Mouse (Mus musculus): ENCODE data around the gene Wnt5b.
"Not testable (repeated sequence)": the region's sequence is repeated elsewhere in the genome, so short reads cannot be mapped to it uniquely, and the experiment has no call there.

The Wnt5b gene

DNA sequence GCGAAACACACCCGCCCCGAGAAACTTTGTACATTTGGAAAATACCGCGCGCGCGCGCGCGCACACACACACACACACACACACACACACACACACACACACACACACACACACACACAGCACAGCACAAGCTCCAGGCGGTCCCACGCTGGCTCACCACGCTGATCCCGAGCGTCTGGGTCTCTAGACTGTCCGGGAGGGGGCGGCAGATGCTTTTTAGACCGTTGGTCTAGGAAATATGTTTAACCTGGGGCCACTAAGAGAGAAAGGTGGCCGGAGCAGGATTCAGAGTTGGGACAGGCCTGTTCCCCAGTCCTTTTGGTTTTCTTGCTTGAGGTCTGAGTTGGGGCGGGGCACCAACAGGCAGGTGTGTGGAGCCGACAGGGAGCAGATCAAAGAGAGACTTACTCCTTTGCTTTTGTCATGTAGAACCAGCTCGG is 95.1 kb downstream of the Wnt5b start:
- no peak for DNase-seq

DNA sequence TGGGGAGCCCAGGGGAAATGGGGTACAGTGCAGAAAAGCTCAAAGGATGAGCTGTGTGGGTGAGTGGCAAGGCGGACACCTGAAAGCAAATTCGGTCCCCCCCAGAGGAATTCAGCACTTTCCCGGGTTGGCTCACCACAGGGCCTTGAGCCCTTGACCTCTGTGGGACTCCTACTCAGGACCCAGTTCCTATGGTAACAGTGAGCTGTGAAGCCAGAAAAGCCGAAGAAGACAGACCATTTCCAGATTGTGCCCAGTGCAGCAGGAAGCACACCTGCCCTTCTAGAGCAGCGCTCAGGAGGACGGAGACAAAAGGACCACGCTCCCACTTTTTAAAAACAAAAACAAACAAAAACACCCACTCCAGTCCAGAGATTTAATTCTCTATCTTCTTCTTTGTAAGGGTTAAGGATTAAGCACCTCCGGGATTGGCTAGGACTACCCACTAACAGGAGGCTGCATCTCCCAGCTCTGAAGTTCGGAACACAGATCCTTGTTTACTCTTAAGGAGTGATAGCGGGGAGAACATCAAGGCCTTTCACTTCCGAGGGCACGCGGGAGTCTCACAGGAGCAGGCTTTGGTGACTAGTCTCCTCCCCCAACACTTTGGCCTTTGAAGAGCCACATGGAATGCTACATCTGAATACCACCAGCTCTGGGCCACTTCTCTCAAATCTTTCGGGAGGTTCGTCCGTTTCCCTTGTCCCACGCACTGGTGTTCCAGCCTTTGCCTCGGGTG is 95.7 kb downstream of the Wnt5b start:
- DNase-seq = no peak

DNA sequence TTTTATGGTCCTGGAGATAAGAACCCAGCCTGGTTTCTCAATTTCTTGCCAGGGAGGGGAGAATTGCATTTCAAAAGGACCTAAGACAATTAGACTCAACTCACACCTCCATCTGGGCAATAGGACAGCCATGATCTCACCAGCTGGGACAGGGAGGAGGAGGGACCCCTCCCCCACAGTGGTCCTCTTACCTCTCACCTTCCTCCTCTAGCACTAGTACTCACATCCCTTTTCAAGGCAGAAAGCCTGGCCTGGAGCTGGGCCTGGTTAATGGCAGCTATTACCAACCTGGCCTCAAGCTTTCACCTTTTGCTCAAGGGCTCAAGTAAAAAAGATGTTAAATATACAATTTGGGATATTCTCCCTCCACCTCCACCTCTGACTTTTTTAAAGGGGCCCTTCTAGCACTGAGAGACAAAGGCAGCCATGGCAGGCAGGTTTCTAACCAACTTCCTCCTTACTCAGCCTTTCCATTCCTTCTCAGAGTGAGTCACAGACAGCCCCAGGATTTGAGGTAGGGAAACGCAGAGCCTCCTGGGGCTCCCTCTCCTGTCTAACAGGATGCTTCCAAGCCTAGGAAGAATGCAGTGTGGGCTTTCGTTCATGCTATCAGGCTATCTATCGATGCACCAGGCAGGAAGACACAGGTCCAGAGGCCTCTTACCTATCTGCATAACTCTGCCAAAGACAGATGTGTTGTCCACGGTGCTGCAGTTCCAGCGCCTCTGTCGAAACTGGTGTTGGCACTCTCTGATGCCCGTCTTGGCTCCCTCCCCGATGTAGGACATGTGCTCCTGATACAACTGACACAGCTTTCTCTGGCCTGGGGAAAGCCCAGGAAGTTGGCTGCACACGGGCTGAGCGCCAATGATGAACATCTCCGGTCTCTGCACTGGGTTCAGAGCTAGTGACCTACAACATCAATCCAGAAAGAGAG is 98.2 kb downstream of the Wnt5b start:
- no peak for DNase-seq

DNA sequence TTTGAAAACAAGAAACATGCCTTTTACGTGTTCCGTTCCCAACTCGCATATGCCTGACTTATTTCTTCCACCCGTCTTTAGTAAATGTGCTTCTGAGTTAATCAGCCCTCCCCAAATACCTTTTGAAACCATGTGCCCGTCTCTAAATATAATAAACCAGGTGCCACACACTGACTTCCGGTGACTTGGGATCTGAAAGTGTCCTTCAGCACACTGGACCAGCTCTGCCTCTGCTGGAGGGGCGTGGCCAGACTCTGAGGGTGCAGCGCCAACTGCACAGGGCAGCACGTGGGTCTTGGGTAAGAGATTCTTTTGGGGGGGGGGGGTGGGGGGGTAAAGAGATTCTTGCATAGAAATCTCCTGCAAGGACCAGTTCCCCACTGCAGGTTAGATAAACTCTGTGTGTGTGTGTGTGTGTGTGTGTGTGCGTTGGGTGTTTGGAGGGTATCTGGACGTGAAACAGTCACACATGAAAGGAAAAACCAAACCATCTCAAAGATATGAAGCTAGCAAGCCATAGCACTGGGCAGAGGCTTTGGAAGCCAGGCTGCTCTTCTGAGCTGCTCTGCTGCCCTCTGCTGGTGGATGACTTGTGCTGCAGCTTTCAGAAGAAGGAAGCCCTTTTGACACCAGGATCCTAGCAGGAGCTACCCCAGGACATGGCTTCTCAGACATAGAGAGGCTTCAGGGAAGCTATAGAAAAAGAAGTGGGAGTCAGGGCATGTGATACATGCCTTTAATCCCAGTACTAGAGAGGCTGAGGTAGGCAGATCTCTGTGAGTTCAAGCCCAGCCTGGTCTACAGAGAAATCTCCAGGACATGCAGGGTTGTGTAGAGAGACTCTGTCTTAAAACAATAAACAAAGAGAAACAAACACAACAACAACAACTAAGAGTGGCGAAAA is 100.2 kb downstream of the Wnt5b start:
- peak; percentile 81 for DNase-seq

DNA sequence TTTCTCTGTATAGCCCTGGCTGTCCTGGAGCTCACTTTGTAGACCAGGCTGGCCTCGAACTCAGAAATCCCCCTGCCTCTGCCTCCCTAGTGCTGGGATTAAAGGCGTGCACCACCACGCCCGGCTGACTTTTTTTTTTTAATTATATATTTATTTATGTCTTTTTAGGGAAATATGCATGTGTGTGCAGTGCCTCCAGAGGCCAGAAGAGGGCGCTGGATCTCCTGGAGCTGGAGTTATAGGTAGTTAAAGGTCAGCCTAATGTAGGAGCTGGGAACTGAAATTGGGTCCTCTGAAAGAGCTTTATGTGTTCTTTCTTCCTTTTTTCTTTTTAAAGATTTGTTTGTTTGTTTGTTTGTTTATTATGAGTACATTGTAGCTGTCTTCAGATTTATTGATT is 101.4 kb downstream of the Wnt5b start:
- DNase-seq = not testable (repeated sequence)

DNA sequence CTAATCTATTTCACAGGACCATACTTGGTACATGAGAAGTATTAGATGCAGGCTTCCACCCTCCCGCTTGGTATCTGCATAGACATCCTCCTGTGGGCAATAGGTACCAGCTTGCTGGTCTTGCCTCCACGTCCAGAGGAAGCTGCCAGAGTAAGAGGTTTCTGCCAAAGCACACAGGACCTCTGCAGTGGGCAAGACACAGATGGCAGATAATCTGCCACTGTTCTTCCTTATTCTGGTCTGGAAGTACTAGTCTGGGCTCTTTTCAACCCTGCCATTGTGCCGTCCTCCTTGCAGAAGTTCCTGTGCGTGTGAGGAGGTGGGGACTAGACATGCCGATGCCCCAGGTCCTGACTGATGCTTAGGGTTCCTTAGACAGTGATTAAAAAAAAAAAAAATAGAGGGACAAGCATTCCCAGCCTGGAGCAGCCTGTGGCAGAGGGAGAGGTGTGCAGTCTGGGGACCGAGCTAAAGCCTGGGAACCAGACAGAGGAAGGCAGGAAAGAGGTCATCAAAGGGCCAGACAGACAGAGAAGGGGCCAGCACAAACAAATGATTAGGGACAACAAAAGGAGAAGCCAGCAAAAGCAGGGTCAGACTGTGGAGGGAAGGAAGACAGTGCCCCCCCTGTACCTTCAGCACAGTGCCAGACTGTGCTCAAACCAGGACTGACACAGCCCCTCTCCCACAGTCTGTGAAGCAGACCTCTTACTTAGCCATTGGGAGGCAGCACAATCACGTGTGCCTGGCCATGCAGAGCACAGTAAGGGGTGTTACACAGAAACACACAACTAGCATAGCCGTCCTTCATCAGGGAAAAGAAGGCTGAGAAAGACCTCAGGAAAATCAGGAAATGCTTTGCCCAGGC is 106.0 kb downstream of the Wnt5b start:
- DNase-seq = no peak

DNA sequence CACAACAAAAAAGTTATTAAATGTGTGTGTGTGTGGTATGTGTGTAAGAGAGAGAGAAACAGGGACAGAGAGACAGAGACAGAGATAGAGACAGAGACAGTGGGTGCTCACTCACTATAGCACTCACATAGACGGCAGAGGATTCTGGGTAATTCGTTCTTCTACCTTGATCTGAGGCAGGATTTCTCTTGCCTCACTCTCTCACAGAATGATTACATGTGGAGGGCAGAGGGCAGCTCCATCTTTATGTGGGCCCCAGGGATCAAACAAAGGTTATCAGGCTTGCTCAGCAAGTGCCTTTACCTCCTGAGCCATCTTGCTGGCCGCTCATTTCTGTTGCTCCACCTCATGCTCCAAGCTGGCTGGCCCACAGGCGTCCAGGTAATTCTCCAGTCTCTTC is 109.8 kb downstream of the Wnt5b start:
- no peak for DNase-seq

DNA sequence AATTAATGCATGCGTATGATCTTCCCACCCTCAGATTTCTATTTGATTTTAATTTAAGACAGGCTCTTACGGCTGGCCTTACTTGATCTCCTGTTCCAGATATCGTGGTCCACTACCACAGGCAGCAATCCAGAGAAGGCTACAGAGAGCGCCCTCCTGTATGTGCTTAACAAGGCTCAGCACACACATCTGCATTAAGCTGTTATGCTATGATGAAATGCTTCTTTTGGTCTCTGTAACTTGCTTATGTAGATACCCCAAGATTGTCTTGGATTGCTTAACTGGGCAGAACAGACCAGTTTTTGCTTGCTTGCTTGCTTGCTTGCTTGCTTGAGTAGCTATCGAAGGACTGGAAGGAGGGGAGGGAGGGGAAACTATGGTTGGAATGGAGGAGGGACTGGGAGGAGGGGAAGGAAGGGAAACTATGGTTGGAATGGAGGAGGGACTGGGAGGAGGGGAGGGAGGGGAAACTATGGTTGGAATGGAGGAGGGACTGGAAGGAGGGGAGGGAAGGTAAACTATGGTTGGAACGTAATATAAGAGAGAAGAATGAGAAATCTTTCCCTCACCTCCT is 112.3 kb downstream of the Wnt5b start:
- DNase-seq = no peak

DNA sequence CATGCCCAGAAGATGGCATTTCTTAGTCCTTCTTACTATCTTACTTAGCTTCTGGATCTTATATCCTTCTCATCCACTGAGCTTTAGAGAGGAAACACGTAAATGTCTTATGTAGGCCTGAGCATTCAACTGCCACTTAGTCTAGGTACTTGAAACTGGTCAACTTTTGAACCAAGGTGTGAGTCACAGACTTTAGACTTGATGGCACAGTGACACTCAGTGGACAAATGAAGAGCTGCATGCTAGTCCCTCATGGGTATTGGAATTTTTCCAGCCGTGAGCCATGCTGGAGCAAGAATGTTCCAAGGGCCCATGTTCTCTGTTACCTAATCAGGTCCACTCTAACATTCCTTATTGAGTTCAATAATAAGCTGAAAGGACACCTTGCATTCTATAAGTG is 113.6 kb downstream of the Wnt5b start:
- peak; percentile 68 for DNase-seq

DNA sequence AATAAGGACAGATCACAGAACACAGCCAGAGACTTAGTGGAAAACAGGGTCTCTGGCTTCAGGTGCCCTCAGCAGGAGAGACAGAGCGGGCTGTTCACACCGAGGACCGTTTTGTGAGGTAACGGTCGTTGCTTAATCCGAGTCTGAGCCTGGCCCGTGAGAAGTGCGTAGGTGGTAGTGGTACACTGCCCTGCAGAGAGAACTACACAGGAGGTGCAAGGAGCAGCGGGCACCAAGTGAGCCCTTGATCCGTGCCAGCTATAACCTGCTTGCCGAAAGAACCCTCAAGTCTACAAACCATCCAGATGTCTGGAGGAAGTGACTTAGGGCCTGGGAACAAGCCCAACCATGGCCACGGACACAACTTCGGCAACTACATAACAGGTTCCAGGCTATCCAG is 114.8 kb downstream of the Wnt5b start:
- no peak for DNase-seq

DNA sequence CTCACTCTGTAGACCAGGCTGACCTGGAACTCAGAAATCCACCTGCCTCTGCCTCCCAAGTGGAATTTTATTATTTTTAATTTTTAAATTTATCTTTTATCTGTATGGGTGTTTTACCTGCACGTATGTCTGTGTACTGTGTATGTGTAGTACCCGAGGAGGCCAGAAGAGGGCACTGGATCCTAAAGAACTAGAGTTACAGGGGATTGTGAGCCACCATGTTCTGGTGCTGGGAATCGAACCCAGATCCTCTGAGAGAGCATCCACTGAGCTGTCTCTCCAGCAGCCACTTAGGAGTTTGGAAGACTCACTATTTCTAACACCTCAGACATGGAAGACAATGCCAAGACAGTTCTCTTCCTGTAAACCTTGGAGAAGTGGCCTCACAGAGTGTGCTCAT is 115.5 kb downstream of the Wnt5b start:
- no peak for DNase-seq

DNA sequence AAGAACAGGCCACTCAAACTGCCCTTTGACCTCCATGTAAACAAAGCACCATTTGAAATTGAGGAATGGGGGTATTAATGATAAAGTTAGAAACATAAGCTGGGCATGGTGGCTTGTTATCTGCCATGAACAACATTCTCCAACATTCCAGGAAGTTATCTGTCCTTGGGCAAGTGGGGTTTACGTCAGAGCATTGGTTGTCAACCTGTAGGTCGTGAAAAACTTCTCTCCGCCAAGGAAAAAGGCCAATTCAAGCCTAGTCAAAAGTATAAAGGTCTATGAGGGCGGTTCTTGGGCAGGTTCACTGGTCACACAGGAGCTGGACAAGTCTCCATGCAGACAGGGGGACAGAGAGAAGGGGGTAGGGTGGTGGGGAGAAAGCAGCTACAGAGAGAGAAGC is 123.1 kb downstream of the Wnt5b start:
- no peak for DNase-seq

DNA sequence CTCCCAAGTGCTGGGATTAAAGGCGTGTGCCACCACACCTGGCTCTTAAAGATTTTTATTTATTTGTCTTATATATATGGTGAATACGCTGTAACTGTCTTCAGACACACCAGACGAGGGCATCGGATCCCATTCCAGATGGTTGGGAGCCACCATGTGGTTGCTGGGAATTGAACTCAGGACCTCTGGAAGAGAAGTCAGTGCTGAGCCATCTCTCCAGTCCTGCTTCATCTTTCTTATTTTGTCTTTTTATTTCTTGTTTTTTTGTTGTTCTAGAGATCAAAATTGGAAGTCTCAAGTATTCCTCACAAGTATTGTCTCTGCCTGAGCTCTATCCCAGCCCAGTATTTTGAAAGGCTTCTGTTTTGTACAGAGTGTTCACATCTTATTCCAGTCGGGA is 123.8 kb downstream of the Wnt5b start:
- no peak for DNase-seq

DNA sequence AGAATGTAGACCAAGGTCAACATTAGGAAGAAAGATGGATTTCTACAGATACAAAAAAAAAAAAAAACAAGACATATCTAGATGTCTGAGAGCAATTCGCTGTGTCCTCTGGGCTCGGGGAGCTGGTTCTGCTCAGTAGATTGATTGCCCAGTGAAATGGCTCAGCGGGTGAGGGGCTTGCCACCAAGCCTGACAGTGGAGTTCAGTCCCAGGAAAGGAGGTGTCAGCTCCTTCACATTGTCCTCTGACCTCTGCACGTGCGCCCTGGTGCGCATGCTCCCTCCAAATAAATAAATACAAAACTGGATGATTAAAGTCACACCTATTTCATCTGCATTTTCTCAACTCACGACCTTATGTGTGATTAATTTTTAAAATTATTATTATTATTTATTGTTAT is 124.7 kb downstream of the Wnt5b start:
- DNase-seq = no peak

DNA sequence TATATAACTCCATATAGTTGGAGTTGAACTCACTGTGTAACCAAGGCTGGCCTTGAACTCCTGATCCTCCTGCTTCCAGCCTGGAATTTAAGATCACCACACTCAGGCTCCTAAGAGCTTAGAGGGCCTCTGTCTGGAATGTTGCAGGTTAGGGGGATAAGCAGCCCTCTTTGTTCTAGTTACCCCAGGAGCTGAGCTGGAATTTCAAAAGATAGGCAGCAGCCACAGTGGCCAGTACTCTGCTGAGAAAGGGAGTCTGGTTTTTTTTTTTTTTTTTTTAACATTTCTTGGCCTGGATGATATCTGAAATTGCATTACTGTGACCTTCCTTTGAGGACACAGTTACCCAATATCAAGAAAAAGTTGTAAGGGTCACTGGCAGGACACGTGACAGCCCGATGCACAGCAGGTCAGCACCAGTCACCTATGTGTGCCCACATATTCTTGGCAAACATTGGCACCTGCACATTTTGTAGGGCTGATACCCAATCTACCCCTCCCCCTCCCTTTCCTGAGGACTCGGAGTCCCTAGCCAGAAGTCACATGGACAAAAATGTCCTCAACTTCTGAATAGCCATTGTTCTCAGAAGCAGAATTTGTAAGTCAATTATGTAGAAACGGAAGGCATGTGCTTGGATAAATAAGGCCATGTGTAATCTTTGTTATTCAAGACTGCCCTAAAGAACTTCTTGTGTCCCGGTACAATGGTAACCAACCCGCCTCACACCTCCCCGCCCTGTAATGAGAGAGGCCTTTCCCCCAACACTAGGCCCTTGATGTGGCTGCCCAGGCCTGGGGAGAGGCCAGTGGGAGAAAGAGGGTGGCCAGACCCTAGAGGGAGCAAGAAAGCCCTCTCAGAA is 125.5 kb downstream of the Wnt5b start:
- no peak for DNase-seq

DNA sequence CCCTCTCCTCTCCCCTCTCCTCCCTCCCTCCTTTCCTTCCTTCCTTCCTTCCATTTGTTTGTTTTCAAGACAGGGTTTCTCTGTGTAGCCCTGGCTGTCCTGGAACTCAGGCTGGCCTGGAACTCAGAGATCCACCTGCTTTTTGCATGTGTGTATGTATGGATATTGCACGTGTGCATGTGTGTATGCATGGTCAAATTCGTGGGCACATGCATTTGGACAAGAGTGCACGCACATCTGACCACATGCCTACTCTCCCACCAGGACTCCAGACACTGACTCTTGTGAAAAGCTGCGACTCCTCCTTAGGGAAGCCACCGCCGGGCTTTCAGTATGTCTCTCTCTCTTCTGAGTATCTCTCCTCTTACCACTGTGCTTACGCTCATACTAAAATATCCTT is 126.3 kb downstream of the Wnt5b start:
- no peak for DNase-seq

DNA sequence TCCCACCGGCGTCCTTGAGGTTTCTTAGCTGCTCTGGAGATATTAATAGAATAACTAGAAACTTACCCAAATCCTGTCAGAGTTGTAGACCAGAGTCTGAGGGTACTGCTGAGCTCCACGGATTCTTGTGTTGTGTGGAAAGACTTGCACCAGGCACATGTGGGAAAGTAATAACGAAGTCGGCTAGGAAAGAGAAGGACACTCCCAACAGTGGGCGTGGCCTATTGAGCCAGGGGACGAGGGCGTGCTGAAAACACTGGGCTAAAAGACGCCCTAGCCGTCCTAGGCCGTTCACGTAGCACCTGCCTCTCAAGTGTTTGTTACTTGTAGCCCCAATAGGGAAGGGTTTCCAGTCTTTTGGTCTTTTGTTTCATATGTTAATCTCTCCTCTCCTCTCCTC is 126.8 kb downstream of the Wnt5b start, which contains the start of gene Adipor2:
TSS of gene Adipor2 (minus strand) at position 351 of the 400 bp plus-strand sequence.
- no peak for DNase-seq

DNA sequence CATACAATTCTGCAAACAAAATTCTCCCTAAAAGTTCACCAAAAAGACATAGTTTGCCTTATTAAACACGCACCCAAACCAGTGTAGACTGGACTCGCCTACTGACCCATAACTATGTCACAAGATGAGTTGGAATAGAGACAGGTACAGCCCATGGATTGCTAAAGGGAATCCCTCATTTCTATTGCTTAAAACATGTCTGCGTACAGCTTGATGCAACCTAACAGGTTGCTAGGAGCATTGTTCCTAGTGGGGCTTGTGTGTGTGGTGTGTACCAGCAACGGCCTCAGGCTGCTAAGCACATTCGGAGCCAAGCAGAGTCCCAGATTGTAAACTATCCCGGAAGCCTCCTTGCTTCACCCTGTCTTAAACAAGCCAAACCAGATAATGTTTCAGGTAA is 127.5 kb downstream of the Wnt5b start:
- DNase-seq = no peak

DNA sequence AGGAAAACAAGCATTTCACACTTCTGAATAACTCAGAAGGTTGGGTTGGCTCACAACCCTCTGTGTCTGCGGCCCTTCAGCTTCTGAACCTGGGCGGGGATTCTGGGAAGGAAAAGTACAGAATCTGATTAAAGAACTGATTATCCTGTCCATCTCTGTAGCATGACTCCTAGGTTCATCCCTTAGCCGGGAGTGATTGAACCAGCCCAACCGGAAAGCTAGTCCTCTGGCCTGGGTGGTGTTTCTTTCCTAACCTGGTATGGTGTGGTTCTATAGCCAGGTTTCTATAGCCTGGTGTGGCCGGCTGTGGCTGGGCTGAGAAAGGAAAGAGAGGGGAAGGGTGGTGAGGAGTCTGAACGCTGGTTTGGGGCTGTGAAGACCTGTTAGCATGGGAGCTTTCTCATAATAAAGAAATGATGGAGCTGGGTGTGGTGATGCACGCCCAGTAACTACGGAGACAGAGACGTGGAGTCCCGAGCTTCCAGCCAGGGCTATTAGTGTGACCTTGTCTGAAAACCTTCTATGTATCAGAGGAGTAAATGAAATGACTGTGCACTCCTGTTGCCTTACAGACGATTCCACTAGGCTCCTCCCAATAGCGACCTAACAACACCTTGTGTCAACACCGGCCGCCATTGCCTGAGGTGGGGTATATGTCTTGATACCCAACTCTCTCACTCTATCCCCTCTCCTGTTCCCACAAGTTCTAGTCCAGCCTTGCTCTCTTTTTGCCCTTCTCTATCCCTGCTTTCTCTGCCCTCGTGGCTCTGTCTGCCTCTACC is 129.7 kb downstream of the Wnt5b start:
- DNase-seq = no peak

DNA sequence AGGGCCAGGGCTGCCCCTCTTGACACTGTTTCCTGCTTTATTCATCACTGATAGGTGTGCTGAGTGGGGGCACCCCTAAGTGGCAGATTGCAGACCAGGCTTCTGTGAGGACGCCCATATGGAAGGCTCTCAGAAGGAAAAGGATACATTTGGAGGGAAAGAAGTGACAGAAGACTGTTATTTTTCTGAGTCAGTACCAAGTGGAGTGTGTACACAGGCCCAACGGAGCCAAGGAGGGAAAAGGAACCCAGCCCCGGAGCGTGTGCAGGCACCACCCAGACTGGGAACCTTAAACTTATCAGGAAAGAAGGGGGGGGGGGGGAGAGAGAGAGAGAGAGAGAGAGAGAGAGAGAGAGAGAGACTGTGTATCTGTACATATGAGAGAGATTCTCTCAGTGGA is 131.6 kb downstream of the Wnt5b start:
- no peak for DNase-seq

All from cerebellum, adult 8-10 months (tissue).